Mouse (Mus musculus) Patski (cell line): ENCODE results near the gene Usp26. TPM values are rescaled to one million over a fixed set of nuclear protein-coding genes. Genes with fewer than 3 reads are reported as not detected.
A peak's percentile ranks its signal among the peaks of the same experiment; 100 is the strongest.

ENCODE experiments used
- ATAC-seq: fragments of 100-300 bp; one replicate; pipeline ENCODE4 v1.8.0; 2021
- CTCF ChIA-PET: fragments of 350-600 bp; sonication (Branson Sonifier 250); formaldehyde crosslinking; loops from one replicate; lab custom pipeline; 2022; ENCODE audit warnings: inconsistent platforms; lab: Charles Lee
- POLR2A ChIA-PET: fragments of 350-600 bp; sonication (Branson Sonifier 250); formaldehyde crosslinking; loops from one replicate; lab custom pipeline; 2022; ENCODE audit warnings: antibody characterized with exemption, inconsistent platforms; lab: Charles Lee
- DNase-seq: peaks from one replicate; pipeline ENCODE4 v3.0.0-alpha.2; 2011; ENCODE audit warnings: low read depth, low spot score
- H3K27me3 ChIP-seq: fragments of 371-371 bp; one replicate; pipeline ENCODE4 v1.5.1; 2021
- CTCF ChIP-seq: fragments of 100-300 bp; IDR thresholded peaks from one replicate; pipeline ENCODE4 v1.5.1; 2021
- in situ Hi-C: fragments of 300-500 bp; cut with MboI; formaldehyde crosslinking; loops from 3 replicates; pipeline ENCODE4 v1.11.1; 2018; ENCODE audit warnings: low pct_unique_long_range_greater_than_20kb, mixed read lengths
- polyA plus RNA-seq: library from polyadenylated mRNA; unstranded; gene quantifications from one replicate; pipeline ENCODE4 v1.2.3, GENCODE M21; 2021

Gene Usp26
- polyA plus RNA-seq, result 0.01 TPM

- ATAC-seq (no peak), DNase-seq (no peak)
- in situ Hi-C loops, result no loop called here
- peaks cover 3% of the 10 kb centered on the region for H3K27me3 ChIP-seq
- ChIA-PET POLR2A (no interaction called here), CTCF (no interaction called here)
- no peak for TF ChIP-seq CTCF
These were observed at the start of gene Usp26 for GRCm38 (mm10) chrX:51801133-51801532. Gene Usp26 (minus strand): TSS chrX:51801233.

DNA sequence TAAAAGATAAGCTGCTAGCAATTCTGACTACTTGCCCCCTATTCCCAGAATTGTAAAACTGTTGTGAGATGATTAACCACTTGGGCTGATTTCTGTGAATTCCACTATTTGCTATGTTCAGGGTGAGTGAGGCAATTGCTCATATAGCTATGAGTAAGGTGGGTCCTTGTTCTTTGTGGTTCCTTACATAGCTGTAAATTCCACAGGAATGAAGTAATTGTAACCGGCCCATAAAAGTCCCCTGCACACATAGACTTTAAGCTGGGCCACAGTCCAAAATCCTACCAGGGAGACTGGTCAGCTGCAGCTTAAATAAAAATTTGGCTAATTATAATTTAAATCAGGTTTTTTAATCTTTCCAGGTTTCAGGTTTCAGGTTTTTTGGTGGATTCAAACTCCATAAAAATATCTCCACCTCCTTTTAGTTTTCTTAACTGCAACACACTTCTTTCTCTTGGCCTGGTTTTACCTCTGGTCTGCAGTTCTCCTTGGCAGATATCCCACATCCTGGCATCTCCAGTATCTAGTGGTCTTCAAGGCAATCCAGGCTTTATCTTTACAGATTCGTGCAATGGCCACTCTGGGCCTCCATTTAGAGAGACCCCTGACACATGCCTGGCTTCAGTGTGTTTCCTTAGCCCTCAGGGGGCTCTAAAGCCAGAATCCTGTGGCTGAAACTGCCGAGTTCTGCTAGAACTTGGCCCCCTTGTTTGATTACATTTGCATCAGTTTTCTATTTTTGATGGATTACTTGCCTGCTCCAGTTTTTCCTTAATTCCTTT, 13.6 kb upstream of the Usp26 start:
- no peak for TF ChIP-seq CTCF
- H3K27me3 ChIP-seq, result peaks cover 16% of the 10 kb centered on the region
- ATAC-seq (peak; percentile 95), DNase-seq (peak; percentile 63)
- ChIA-PET POLR2A (no interaction called here), CTCF (no interaction called here)
- in situ Hi-C loops, result no loop called here

DNA sequence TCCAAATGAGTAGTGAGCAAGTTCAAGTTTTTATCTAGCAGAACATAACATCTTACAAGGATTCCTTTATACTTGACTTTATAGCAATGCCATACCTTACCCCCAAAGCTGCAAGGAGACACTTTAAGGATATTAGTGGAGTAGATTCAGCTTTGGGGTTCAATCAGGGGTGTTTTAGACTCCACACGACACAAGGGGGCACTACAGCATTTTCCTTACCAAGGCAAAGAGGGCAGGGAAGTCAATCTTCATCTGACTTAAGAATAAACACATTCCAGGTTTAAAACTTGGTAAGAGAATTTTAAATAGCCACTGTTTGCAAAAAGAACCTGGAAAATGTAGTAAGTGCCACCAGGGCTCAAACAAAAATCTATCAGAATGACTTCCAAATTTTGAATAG, 33.6 kb downstream of the Usp26 start:
- POLR2A ChIA-PET, result no interaction called here
- H3K27me3 ChIP-seq, result peaks cover 59% of the 10 kb centered on the region
- CTCF ChIA-PET, result interaction anchor here (1.4 kb wide), 1 partner anchor 146 kb away, joined by 4 read pairs; no protein-coding TSS in a partner anchor
- in situ Hi-C loops, result loop anchor here (25.0 kb wide), 1 partner anchor 595 kb away; no protein-coding TSS in a partner anchor
- DNase-seq (no peak), ATAC-seq (no peak)
- TF ChIP-seq CTCF, result peak; percentile 68

DNA sequence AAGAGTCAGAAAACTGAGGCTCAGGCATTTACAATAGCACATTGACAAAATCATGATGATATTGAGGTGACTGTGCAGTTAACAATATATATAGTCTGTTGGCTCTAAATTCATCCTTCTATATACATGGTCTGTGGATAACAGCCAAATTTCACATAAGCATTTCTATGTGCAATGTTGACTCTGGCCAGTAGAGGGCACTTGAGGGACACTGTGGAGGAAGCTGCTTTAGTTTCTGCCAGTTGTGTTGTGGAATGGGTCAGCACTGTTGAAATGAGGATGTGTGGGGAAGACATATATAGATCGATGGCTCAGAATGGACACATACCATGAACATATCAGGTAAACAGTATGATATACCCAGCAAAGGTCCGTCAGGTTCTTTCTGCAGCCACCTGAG, 64.6 kb downstream of the Usp26 start:
- ATAC-seq (no peak), DNase-seq (no peak)
- ChIA-PET POLR2A (interaction anchor here (0.5 to 0.7 kb wide), 2 partner anchors 24 to 154 kb away, joined by 3 read pairs; no protein-coding TSS in a partner anchor), CTCF (interaction anchor here (0.7 to 3.9 kb wide), 7 partner anchors 8 to 639 kb away, joined by 3 to 25 read pairs (median 3); no protein-coding TSS in a partner anchor)
- TF ChIP-seq CTCF, result peak; percentile 85
- in situ Hi-C loops, result no loop called here
- peaks cover 3% of the 10 kb centered on the region for H3K27me3 ChIP-seq

DNA sequence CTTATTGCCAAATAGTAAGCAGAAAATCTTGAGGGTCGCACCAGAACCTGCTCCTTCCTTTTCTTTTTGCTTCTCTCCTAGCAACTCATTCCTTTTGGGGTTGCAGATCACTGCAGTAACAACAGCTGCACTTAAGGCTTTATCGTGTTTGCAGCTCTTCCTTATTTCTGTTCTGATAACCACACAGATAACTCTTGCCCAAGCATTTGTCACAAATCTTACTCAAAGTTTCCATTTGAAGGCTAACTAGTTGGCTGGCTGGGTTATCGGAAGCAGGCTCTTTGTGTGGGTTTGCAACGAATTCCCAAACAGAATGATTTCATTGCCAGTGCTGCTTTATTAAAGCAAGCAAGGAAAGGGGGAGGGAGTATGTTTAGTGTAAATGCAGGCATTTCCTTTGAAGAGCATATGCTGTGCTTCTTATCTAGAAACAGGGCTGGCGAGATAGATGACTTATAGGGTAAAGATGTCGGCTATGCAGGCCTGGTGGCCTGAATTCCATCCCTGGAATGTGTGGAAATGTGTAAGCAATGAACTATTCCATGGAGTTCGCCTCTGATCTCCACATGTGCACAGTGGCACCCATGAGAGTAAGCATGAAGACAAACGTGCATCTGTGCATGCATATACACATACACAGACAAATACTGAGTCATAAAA, 86.8 kb downstream of the Usp26 start:
- no peak for DNase-seq
- ATAC-seq, result no peak
- H3K27me3 ChIP-seq, result peaks cover 31% of the 10 kb centered on the region
- no peak for TF ChIP-seq CTCF
- ChIA-PET CTCF (no interaction called here), POLR2A (no interaction called here)
- in situ Hi-C loops, result no loop called here

DNA sequence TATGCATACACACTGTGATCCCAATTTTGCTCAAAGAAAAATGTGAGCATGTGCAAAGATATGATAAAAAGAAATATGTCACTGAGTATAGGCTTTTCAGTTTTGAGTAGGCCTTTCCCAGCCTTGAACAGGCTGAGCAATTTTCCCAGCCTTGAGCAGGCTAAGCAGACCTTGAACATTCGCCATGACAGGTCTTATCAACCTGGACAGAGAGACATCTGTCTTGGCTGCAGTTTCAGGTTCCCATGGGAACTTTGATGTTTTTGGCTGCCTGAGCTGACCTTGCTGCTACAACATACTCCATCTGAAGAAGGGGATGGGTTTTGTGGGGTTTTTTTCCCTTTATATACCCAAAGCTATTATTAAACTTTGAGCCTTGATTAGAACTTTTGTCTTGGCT, 88.0 kb downstream of the Usp26 start:
- ChIA-PET POLR2A (interaction anchor here (0.6 kb wide), 1 partner anchor 24 kb away, joined by 3 read pairs; no protein-coding TSS in a partner anchor), CTCF (no interaction called here)
- peaks cover 28% of the 10 kb centered on the region for H3K27me3 ChIP-seq
- no peak for ATAC-seq
- in situ Hi-C loops, result no loop called here
- TF ChIP-seq CTCF, result no peak
- no peak for DNase-seq

Other genes starting within 250 kb of the Usp26 start
- gene Hs6st2, start 119.4 kb downstream of the Usp26 start, polyA plus RNA-seq, result 131 TPM
- gene 1700080O16Rik, start 171.5 kb upstream of the Usp26 start, polyA plus RNA-seq, result not detected